Mouse (Mus musculus) thymus, adult 2 months (tissue): Measurements from ENCODE around the gene Parp11.

Experiments used
- CTCF ChIP-seq: fragments of 200-500 bp; IDR thresholded peaks from 2 replicates; pipeline ENCODE4 v1.5.1; 2012; ENCODE audit warnings: mild to moderate bottlenecking, control low read depth, low read length, moderate library complexity, borderline replicate concordance; ENCODE audit not compliant: control insufficient read depth, poor library complexity, insufficient read depth; ENCODE audit errors: extremely low read depth
- POLR2A ChIP-seq: fragments of 200-500 bp; IDR thresholded peaks from 2 replicates; pipeline ENCODE4 v1.6.1; 2012; ENCODE audit warnings: mild to moderate bottlenecking, low read length, control low read depth, moderate library complexity; ENCODE audit not compliant: control insufficient read depth, poor library complexity, insufficient read depth; ENCODE audit errors: extremely low read depth

GRCm38 (mm10) chr6:127440416-127441104 is 6.1 kb upstream of the Parp11 start:
- TF ChIP-seq POLR2A (no peak), CTCF (no peak)
